Mouse (Mus musculus) left cerebral cortex, adult 6 months (tissue): ENCODE results near the gene Glipr1l2. TPM values are rescaled to one million over a fixed set of nuclear protein-coding genes. Genes with fewer than 3 reads are reported as not detected.

ENCODE experiments used
- long read RNA-seq, 2 experiments: library from polyadenylated mRNA; unstranded; transcript quantifications; one replicate each; pipeline ENCODE4 v2.0.0; 2019 to 2020
- polyA plus RNA-seq: library from polyadenylated mRNA; unstranded; fragments of <200 nt; fragmentation: Nextera tagmentation; gene quantifications from 2 replicates; pipeline ENCODE4 v1.2.3, GENCODE M21; 2021

Glipr1l2 gene
- not detected in 2 replicates for polyA plus RNA-seq
- long read RNA-seq, experiment 1, result 0 reads
- long read RNA-seq, experiment 2, result 0 reads

GRCm38 (mm10) chr10:112083157-112083556 lies at the start of gene Glipr1l2:
Gene Glipr1l2 (plus strand): TSS chr10:112083354.

DNA sequence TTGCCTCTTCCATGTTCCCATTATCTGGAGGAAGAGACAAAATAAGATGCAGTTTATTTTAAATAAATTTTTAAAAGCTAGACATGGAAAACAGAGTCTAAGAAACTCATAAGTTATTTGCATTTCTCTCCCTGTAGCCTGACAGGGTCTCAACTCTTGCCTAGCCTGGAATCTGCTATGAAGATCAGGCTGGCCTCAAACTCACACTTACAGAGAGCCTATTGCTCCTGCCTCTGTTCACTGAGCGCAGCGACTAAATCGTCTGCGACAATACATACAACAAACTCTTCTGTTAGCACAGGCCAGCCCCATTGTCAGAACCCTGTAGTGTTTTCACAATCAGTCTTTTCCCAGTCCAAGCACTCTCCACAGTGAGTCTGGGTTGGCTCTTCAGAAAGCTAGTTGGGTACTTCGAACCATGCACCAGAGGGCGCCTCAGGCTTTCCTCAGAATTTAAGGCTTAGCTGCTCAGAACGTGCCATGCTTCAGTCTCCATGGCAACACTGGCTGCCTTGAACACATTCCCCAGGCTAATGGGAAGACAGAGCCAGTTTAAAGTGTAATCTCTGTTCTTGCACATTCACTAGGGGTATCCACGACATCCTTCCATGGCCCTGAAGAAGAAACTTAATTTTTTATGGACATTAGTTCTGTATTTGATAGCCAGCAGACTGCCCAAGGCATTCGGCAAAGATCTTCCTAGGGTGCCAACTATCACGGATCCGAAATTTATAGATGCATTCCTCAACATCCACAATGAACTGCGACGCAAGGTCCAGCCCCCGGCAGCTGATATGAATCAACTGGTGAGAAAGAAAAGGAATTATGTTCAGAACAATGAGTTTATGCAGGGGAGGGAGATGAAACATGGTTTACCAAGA lies 23.2 kb upstream of the Glipr1l2 start, which contains the start of gene Glipr1l1:
Gene Glipr1l1, plus strand, starts transcription at position 488 of the 881 bp plus-strand sequence.

Other genes with a start within 250 kb of the Glipr1l2 start
- 19.6 and 22.1 TPM in 2 replicates for gene Krr1, start 110.7 kb upstream of the Glipr1l2 start, polyA plus RNA-seq
- 1.2 and 2.6 TPM in 2 replicates for gene Glipr1, start 80.7 kb upstream of the Glipr1l2 start, polyA plus RNA-seq
- not detected in 2 replicates for gene Glipr1l1, start 23.2 kb upstream of the Glipr1l2 start, polyA plus RNA-seq
- gene Glipr1l3, start 77.0 kb downstream of the Glipr1l2 start, polyA plus RNA-seq, result 0.18 TPM in 1 of 2 replicates, not detected in the other
- gene Caps2, start 80.3 kb downstream of the Glipr1l2 start, polyA plus RNA-seq, result 0.21 and 0.28 TPM in 2 replicates
- gene Kcnc2, start 187.8 kb downstream of the Glipr1l2 start, polyA plus RNA-seq, result 24.6 and 25.1 TPM in 2 replicates